Mouse (Mus musculus): ENCODE data around the gene Otud7a. TPM values are rescaled to one million over a fixed set of nuclear protein-coding genes. Genes with fewer than 3 reads are reported as not detected.

Otud7a gene
- polyA plus RNA-seq, 1 experiment from 2014 or later: 3.2 TPM

- no peak overlapping the region for H3K4me2 ChIP-seq (ENCODE audit: low read length)
- H3K4me1 ChIP-seq (ENCODE audit: control insufficient read depth, insufficient read depth, low read depth, low read length): no peaks in the 10 kb centered on the region
Observed at GRCm38 (mm10) chr7:63717903-63718302, 273.4 kb downstream of the Otud7a start.

GRCm38 (mm10) chr7:63719183-63719944 is 274.8 kb downstream of the Otud7a start:
- no peaks in the 10 kb centered on the region for H3K4me1 ChIP-seq (ENCODE audit: control insufficient read depth, insufficient read depth, low read depth, low read length)
- no peaks in the 10 kb centered on the region for H3K27me3 ChIP-seq (replicated peaks; ENCODE audit: control insufficient read depth, insufficient read depth, low read length)
- no peaks in the 10 kb centered on the region for H3K36me3 ChIP-seq (ENCODE audit: control insufficient read depth, insufficient read depth, low read length)
- H3K4me2 ChIP-seq (ENCODE audit: low read length): no peak overlapping the region
- ATAC-seq: no peak
- H3K9me3 ChIP-seq (ENCODE audit: control insufficient read depth, low read length): no peaks in the 10 kb centered on the region
- no peak overlapping the region for H3K4me3 ChIP-seq (ENCODE audit: low read length)
- no peak overlapping the region for H3K27ac ChIP-seq (ENCODE audit: low read depth, low read length)
- WGBS: 87% methylated on average over 13 of the region's 13 CpGs
- H3K9ac ChIP-seq (ENCODE audit: low read depth, low read length): no peak overlapping the region

More at GRCm38 (mm10) chr7:63717903-63718302, 273.4 kb downstream of the Otud7a start:
- Histone ChIP-seq H3K36me3 (ENCODE audit: control insufficient read depth, insufficient read depth, low read length) (no peaks in the 10 kb centered on the region), H3K27me3 (replicated peaks; ENCODE audit: control insufficient read depth, insufficient read depth, low read length) (no peaks in the 10 kb centered on the region), H3K27ac (ENCODE audit: low read depth, low read length) (no peak overlapping the region), H3K4me3 (ENCODE audit: low read length) (no peak overlapping the region), H3K9ac (ENCODE audit: low read depth, low read length) (no peak overlapping the region), H3K9me3 (ENCODE audit: control insufficient read depth, low read length) (no peaks in the 10 kb centered on the region)
- ATAC-seq: no peak
- WGBS: 78% methylated on average over 8 of the region's 8 CpGs

DNA sequence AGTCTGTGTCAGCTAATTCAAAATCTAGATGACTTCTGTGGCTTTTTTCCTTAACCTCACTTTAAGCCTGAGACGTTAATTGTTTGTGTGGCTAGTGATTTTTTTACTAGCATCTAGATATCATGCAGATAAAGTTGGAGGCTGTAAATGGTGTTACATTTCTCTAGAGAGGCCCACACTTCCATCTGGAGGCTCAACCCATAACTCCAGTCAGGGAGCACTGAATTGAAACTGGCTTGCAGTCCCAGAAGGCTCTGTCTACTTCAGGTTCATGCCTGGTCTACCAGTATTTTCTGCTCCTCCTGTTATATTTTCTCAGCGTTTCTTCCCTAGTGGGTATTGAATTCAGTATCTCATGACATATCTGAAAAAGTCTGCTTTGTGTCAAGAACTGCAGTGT is 276.1 kb downstream of the Otud7a start:
- WGBS: 71% methylated on average over 2 of the region's 2 CpGs
- H3K4me2 ChIP-seq (ENCODE audit: low read length): no peak overlapping the region
- no peaks in the 10 kb centered on the region for H3K27me3 ChIP-seq (replicated peaks; ENCODE audit: control insufficient read depth, insufficient read depth, low read length)
- no peak overlapping the region for H3K9ac ChIP-seq (ENCODE audit: low read depth, low read length)
- H3K9me3 ChIP-seq (ENCODE audit: control insufficient read depth, low read length): no peaks in the 10 kb centered on the region
- H3K4me1 ChIP-seq (ENCODE audit: control insufficient read depth, insufficient read depth, low read depth, low read length): no peaks in the 10 kb centered on the region
- H3K4me3 ChIP-seq (ENCODE audit: low read length): no peak overlapping the region
- H3K27ac ChIP-seq (ENCODE audit: low read depth, low read length): no peak overlapping the region
- H3K36me3 ChIP-seq (ENCODE audit: control insufficient read depth, insufficient read depth, low read length): no peaks in the 10 kb centered on the region
- ATAC-seq: 0 out of 2 replicates have a peak, but pooled peaks have one; percentile 11

- Histone ChIP-seq H3K27me3 (replicated peaks; ENCODE audit: control insufficient read depth, insufficient read depth, low read length) (no peaks in the 10 kb centered on the region), H3K4me2 (ENCODE audit: low read length) (no peak overlapping the region), H3K9ac (ENCODE audit: low read depth, low read length) (no peak overlapping the region), H3K4me1 (ENCODE audit: control insufficient read depth, insufficient read depth, low read depth, low read length) (no peaks in the 10 kb centered on the region), H3K36me3 (ENCODE audit: control insufficient read depth, insufficient read depth, low read length) (peaks cover 6% of the 10 kb centered on the region; the same call in 1 of the 2 replicates), H3K27ac (ENCODE audit: low read depth, low read length) (no peak overlapping the region), H3K4me3 (ENCODE audit: low read length) (no peak overlapping the region), H3K9me3 (ENCODE audit: control insufficient read depth, low read length) (no peaks in the 10 kb centered on the region)
- WGBS: 56% methylated on average over 6 of the region's 6 CpGs
- no peak; the same call in 1 of the 2 replicates for ATAC-seq
Observed at GRCm38 (mm10) chr7:63725040-63725729, 280.6 kb downstream of the Otud7a start.

- Histone ChIP-seq H3K9ac (ENCODE audit: low read depth, low read length) (no peak overlapping the region), H3K36me3 (ENCODE audit: control insufficient read depth, insufficient read depth, low read length) (peaks cover 14% of the 10 kb centered on the region; the same call in 1 of the 2 replicates), H3K4me1 (ENCODE audit: control insufficient read depth, insufficient read depth, low read depth, low read length) (no peaks in the 10 kb centered on the region), H3K27ac (ENCODE audit: low read depth, low read length) (no peak overlapping the region), H3K4me2 (ENCODE audit: low read length) (no peak overlapping the region), H3K9me3 (ENCODE audit: control insufficient read depth, low read length) (no peaks in the 10 kb centered on the region), H3K4me3 (ENCODE audit: low read length) (no peak overlapping the region), H3K27me3 (replicated peaks; ENCODE audit: control insufficient read depth, insufficient read depth, low read length) (no peaks in the 10 kb centered on the region)
- 93% methylated on average over 5 of the region's 5 CpGs for WGBS
- ATAC-seq: no peak
Observed at GRCm38 (mm10) chr7:63729605-63730004, 285.1 kb downstream of the Otud7a start.

- no peaks in the 10 kb centered on the region for H3K9me3 ChIP-seq (ENCODE audit: control insufficient read depth, low read length)
- no peaks in the 10 kb centered on the region for H3K4me1 ChIP-seq (ENCODE audit: control insufficient read depth, insufficient read depth, low read depth, low read length)
- H3K27me3 ChIP-seq (replicated peaks; ENCODE audit: control insufficient read depth, insufficient read depth, low read length): no peaks in the 10 kb centered on the region
- H3K4me2 ChIP-seq (ENCODE audit: low read length): no peak overlapping the region
- peaks cover 14% of the 10 kb centered on the region; the same call in 1 of the 2 replicates for H3K36me3 ChIP-seq (ENCODE audit: control insufficient read depth, insufficient read depth, low read length)
- no peak for ATAC-seq
- H3K4me3 ChIP-seq (ENCODE audit: low read length): no peak overlapping the region
- H3K27ac ChIP-seq (ENCODE audit: low read depth, low read length): no peak overlapping the region
- H3K9ac ChIP-seq (ENCODE audit: low read depth, low read length): no peak overlapping the region
Observed at GRCm38 (mm10) chr7:63730012-63730411, 285.5 kb downstream of the Otud7a start.

DNA sequence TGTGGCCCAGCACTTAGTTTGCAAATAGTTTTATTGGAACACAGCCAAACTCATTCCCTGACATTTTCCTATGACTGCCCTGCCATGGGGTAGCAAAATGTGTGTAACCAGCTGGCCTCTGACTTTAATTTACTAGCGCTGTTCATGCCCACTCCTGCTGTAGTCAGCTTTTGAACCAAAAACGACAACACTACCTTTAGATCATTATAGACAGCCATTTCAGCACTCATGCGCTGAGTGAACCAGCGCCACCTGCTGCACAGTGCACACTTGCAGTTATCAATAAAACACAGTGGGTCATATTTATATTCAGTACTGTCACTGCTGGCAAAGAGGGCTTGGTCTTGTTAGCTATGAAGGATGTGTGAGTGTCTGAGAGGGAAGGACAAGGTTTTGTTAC is 293.2 kb downstream of the Otud7a start:
- H3K27me3 ChIP-seq (replicated peaks; ENCODE audit: control insufficient read depth, insufficient read depth, low read length): no peaks in the 10 kb centered on the region
- no peak overlapping the region for H3K4me3 ChIP-seq (ENCODE audit: low read length)
- peak; percentile 75 for ATAC-seq
- no peak overlapping the region for H3K9ac ChIP-seq (ENCODE audit: low read depth, low read length)
- H3K27ac ChIP-seq (ENCODE audit: low read depth, low read length): no peak overlapping the region
- H3K9me3 ChIP-seq (ENCODE audit: control insufficient read depth, low read length): no peaks in the 10 kb centered on the region
- 61% methylated on average over 4 of the region's 4 CpGs for WGBS
- H3K4me2 ChIP-seq (ENCODE audit: low read length): no peak overlapping the region
- H3K4me1 ChIP-seq (ENCODE audit: control insufficient read depth, insufficient read depth, low read depth, low read length): no peaks in the 10 kb centered on the region
- H3K36me3 ChIP-seq (ENCODE audit: control insufficient read depth, insufficient read depth, low read length): peaks cover 3% of the 10 kb centered on the region

GRCm38 (mm10) chr7:63738142-63738541 is 293.6 kb downstream of the Otud7a start:
- 94% methylated on average over 1 of the region's 1 CpGs for WGBS
- Histone ChIP-seq H3K36me3 (ENCODE audit: control insufficient read depth, insufficient read depth, low read length) (peaks cover 3% of the 10 kb centered on the region), H3K4me1 (ENCODE audit: control insufficient read depth, insufficient read depth, low read depth, low read length) (no peaks in the 10 kb centered on the region), H3K27me3 (replicated peaks; ENCODE audit: control insufficient read depth, insufficient read depth, low read length) (no peaks in the 10 kb centered on the region), H3K4me2 (ENCODE audit: low read length) (no peak overlapping the region), H3K27ac (ENCODE audit: low read depth, low read length) (no peak overlapping the region), H3K9me3 (ENCODE audit: control insufficient read depth, low read length) (no peaks in the 10 kb centered on the region), H3K9ac (ENCODE audit: low read depth, low read length) (no peak overlapping the region), H3K4me3 (ENCODE audit: low read length) (no peak overlapping the region)
- ATAC-seq: 0 out of 2 replicates have a peak, but pooled peaks have one; percentile 19

GRCm38 (mm10) chr7:63743116-63743515 is 298.6 kb downstream of the Otud7a start:
- peaks cover 5% of the 10 kb centered on the region; the same call in 1 of the 2 replicates for H3K36me3 ChIP-seq (ENCODE audit: control insufficient read depth, insufficient read depth, low read length)
- H3K27me3 ChIP-seq (replicated peaks; ENCODE audit: control insufficient read depth, insufficient read depth, low read length): no peaks in the 10 kb centered on the region
- H3K9me3 ChIP-seq (ENCODE audit: control insufficient read depth, low read length): peaks cover 3% of the 10 kb centered on the region
- no peak overlapping the region for H3K4me3 ChIP-seq (ENCODE audit: low read length)
- ATAC-seq: no peak
- no peak overlapping the region for H3K4me2 ChIP-seq (ENCODE audit: low read length)
- no peaks in the 10 kb centered on the region for H3K4me1 ChIP-seq (ENCODE audit: control insufficient read depth, insufficient read depth, low read depth, low read length)
- no peak overlapping the region for H3K27ac ChIP-seq (ENCODE audit: low read depth, low read length)
- no peak overlapping the region for H3K9ac ChIP-seq (ENCODE audit: low read depth, low read length)
- WGBS: 93% methylated on average over 1 of the region's 1 CpGs
